Mouse (Mus musculus) heart, embryonic 12.5 days (tissue): ENCODE data around the gene Slc15a3. TPM values are rescaled to one million over a fixed set of nuclear protein-coding genes. Genes with fewer than 3 reads are reported as not detected.

Experiments used
- ATAC-seq: fragments of 200-750 bp; cut with Nextera tagmentation; 2 replicates; pipeline ENCODE4 v1.8.0; 2017; ENCODE audit warnings: moderate TSS enrichment, moderate library complexity; ENCODE audit not compliant: insufficient number of reproducible peaks, low FRiP score
- H3K27ac ChIP-seq: fragments of 300-500 bp; sonication (generic); 2 replicates; pipeline ENCODE4 v1.5.1; 2016; ENCODE audit warnings: mild to moderate bottlenecking, moderate library complexity; ENCODE audit not compliant: poor library complexity, severe bottlenecking
- H3K27me3 ChIP-seq: fragments of 300-500 bp; sonication (generic); replicated peaks from 2 replicates; pipeline ENCODE4 v1.6.1; 2016; ENCODE audit warnings: mild to moderate bottlenecking, moderate library complexity
- H3K36me3 ChIP-seq: fragments of 300-500 bp; sonication (generic); 2 replicates; pipeline ENCODE4 v1.6.1; 2016; ENCODE audit warnings: mild to moderate bottlenecking, moderate library complexity
- H3K4me1 ChIP-seq: fragments of 300-500 bp; sonication (generic); replicated peaks from 2 replicates; pipeline ENCODE4 v1.6.1; 2016; ENCODE audit warnings: mild to moderate bottlenecking
- H3K4me2 ChIP-seq: fragments of 300-500 bp; sonication (generic); 2 replicates; pipeline ENCODE4 v1.6.1; 2016; ENCODE audit warnings: mild to moderate bottlenecking, moderate library complexity
- H3K4me3 ChIP-seq: fragments of 300-500 bp; sonication (generic); 2 replicates; pipeline ENCODE4 v1.5.1; 2016; ENCODE audit warnings: mild to moderate bottlenecking
- H3K9ac ChIP-seq: fragments of 300-500 bp; sonication (generic); 2 replicates; pipeline ENCODE4 v1.6.1; 2016; ENCODE audit warnings: mild to moderate bottlenecking, moderate library complexity
- H3K9me3 ChIP-seq: fragments of 300-500 bp; sonication (generic); replicated peaks from 2 replicates; pipeline ENCODE4 v1.6.1; 2016; ENCODE audit warnings: mild to moderate bottlenecking, moderate library complexity
- WGBS: fragments of 180-500 bp; shearing (Covaris S2); methylation state at CpG from one replicate; pipeline ENCODE4 v1.1.7; 2016; 5-methylcytosine and 5-hydroxymethylcytosine counted together
- polyA plus RNA-seq: library from polyadenylated mRNA; unstranded; fragments of >200 nt; fragmentation: Nextera tagmentation; extraction: Ambion mirVana; gene quantifications from 2 replicates; pipeline ENCODE4 v1.2.1, GENCODE M21; 2016

The Slc15a3 gene
- polyA plus RNA-seq = 0.23 and 0.41 TPM in 2 replicates

DNA sequence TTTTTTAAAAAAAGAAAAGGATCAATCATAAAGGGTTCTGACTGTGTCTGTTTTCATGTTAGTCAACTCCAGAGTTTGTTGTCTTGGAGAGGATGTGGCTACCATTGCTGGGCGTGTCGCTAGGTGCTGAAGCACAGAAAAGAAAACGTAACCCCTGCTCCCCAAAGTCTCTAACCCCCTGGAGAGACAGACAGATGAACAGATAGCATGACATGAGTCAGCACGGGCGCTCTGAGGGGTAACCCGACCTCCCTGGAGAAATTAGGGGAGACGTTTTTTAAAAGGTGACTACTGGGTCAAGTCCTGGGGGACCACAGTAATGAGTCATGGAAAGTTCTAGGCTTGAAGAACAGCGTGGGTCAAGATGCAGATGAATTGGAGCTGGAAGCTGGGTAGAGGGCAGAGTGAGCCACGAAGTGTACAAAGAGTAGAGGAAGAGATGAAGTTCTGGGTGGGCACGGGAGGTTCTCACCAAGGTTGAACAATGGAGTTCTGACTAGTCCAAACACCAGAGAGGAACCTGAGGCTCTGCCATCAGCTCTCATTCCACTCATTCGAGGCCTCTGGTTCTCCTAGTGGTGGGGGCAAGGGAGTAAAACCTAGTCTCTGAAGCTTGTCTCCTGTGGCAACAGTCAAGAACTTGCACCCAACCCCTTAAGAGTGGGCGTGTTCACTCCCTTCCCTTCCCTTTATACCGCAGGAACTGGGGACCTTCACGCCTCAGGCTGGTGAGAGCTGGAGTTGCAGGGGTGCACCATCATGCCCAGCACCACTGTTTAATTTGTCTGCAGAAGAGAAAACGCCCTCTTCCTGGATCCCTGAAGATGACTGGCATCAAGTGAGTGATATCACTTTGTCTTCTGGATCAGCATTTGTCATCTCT lies at the start of gene Slc15a3:
Slc15a3 (plus strand) TSS at position 718 of the 883 bp plus-strand sequence.
- H3K9me3 ChIP-seq = no peaks in the 10 kb centered on the region
- 72% methylated on average over 15 of the region's 15 CpGs for WGBS

DNA sequence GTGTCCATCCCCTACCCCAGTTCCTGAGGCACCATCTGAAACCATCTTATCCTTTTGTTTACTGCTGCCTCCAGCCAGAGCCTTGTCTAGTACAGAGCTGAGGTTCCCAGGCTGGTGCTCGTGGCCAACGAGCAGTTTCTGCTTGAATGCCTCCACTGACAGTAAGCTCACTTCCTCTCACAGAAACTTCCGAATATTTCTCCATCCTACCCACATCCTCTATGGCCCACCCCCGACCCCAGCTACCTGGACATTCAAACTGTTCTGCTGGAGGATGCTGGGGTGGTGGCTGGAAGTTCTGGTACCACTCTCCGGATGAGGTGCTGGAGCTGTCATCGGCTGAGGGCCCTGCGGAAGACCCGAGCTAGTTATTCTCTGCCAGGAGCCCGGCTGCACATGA lies 49.2 kb upstream of the Slc15a3 start:
- Histone ChIP-seq H3K27ac (no peak overlapping the region), H3K4me2 (no peak overlapping the region), H3K4me3 (no peak overlapping the region), H3K9ac (no peak overlapping the region), H3K27me3 (peaks cover 7% of the 10 kb centered on the region; the same call in 1 of the 2 replicates), H3K4me1 (no peaks in the 10 kb centered on the region), H3K9me3 (no peaks in the 10 kb centered on the region), H3K36me3 (no peaks in the 10 kb centered on the region)
- ATAC-seq = no peak
- WGBS = 64% methylated on average over 9 of the region's 9 CpGs

More for the DNA sequence above, at the start of gene Slc15a3:
- H3K4me3 ChIP-seq = no peak within 1 kb of the TSS
- H3K27me3 ChIP-seq = peaks cover 12% of the 10 kb centered on the region
- H3K27ac ChIP-seq = no peak within 1 kb of the TSS
- H3K4me2 ChIP-seq = no peak within 1 kb of the TSS
- no peak within 1 kb of the TSS for H3K9ac ChIP-seq
- H3K4me1 ChIP-seq = peaks cover 14% of the 10 kb centered on the region; the same call in 1 of the 2 replicates
- no peaks in the 10 kb centered on the region for H3K36me3 ChIP-seq
- no peak for ATAC-seq

DNA sequence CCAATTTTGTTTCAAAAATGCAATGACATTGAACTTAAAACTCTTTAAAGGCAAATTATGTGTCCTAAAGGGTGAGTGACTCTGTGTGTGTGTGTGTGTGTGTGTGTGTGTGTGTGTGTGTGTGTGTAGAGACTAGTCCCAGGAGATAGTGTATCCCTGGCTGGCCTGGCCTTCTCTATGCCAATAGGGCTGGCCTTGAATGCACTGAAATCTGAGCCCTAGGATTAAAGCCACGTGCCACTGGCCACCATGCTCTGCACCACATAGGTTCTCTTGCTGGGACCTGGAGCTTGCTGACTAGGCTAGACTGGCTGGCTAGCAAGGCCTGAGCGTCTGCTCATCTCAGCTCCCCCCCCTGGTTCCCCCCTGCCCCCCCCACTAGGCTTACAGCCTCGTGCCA lies 46.5 kb upstream of the Slc15a3 start:
- no peak overlapping the region for H3K27ac ChIP-seq
- 40% methylated on average over 3 of the region's 3 CpGs for WGBS
- no peak for ATAC-seq
- no peak overlapping the region for H3K4me3 ChIP-seq
- peaks cover 14% of the 10 kb centered on the region for H3K27me3 ChIP-seq
- H3K4me2 ChIP-seq = no peak overlapping the region
- H3K9me3 ChIP-seq = no peaks in the 10 kb centered on the region
- H3K36me3 ChIP-seq = no peaks in the 10 kb centered on the region
- H3K4me1 ChIP-seq = no peaks in the 10 kb centered on the region
- H3K9ac ChIP-seq = no peak overlapping the region

DNA sequence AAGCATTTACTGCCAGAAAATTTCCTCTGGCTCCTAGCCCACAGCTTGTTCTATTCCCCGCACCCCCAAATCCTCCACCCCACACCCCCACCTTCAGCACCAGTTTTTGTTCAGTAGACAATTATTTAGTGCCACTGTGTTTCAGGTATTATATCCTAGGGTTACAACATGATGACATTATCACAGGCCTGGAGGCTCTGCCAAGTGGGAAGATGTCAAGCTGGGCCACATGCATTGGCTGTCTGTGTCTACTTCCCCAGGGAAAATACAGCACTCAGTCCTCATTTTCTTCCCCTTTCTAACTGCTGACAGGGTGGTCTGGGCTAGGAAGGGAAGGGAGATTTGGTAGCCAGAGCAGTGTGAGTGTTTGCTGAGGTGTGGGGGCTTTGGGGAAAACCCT lies 44.6 kb upstream of the Slc15a3 start:
- Histone ChIP-seq H3K9me3 (no peaks in the 10 kb centered on the region), H3K36me3 (no peaks in the 10 kb centered on the region), H3K27me3 (peaks cover 19% of the 10 kb centered on the region), H3K4me3 (no peak overlapping the region), H3K27ac (no peak overlapping the region), H3K4me1 (no peaks in the 10 kb centered on the region), H3K4me2 (no peak overlapping the region), H3K9ac (no peak overlapping the region)
- ATAC-seq = no peak
- WGBS = 74% methylated on average over 1 of the region's 1 CpGs

DNA sequence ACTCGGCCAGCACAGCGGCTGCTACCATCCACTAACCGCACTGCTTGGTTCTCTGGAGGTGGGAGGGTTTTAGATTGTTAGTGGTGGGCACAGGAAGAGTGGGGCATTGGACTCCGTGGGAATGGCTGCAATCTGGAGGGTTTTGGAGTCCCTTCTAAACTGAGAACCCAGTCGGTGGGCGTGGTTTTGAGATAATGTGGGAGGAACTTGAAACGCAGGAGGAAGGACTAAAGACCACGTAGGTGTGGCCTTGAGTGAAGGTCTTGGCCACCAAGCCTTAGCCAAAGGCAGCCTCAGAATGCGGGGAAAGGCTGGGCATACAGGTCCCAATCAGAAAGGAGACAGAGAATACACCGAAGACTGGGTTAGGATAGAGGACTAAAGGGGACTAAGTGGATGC lies 41.0 kb upstream of the Slc15a3 start:
- no peak overlapping the region for H3K9ac ChIP-seq
- no peaks in the 10 kb centered on the region for H3K9me3 ChIP-seq
- no peak overlapping the region for H3K27ac ChIP-seq
- 57% methylated on average over 10 of the region's 10 CpGs for WGBS
- H3K4me1 ChIP-seq = no peaks in the 10 kb centered on the region
- ATAC-seq = 0 out of 2 replicates have a peak, but pooled peaks have one; percentile 33
- no peak overlapping the region for H3K4me3 ChIP-seq
- peaks cover 14% of the 10 kb centered on the region for H3K27me3 ChIP-seq
- H3K36me3 ChIP-seq = no peaks in the 10 kb centered on the region
- no peak overlapping the region for H3K4me2 ChIP-seq

DNA sequence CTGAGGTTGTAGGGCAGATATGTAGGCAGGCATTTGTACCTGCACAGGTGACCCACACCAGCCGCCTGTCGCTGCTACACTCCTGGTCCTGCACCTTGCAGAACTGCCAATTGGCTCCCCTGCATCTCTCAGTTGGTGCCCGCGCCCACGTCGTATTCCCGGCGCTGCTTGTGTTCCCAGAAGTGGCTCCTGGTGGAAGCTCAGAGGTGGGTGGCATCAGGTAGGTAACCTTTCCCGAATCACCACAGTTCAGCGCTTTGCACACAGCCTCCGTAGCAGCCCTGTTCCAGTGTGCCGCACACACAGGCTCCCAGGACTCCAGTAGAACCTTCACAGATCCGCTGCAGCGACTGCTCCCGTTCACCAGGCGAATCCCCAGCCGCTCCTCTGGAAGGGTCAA lies 40.4 kb upstream of the Slc15a3 start:
- no peak overlapping the region for H3K4me2 ChIP-seq
- no peak for ATAC-seq
- 86% methylated on average over 17 of the region's 17 CpGs for WGBS
- H3K4me3 ChIP-seq = no peak overlapping the region
- H3K4me1 ChIP-seq = no peaks in the 10 kb centered on the region
- H3K27ac ChIP-seq = no peak overlapping the region
- no peaks in the 10 kb centered on the region for H3K36me3 ChIP-seq
- peaks cover 16% of the 10 kb centered on the region for H3K27me3 ChIP-seq
- H3K9ac ChIP-seq = no peak overlapping the region
- H3K9me3 ChIP-seq = no peaks in the 10 kb centered on the region

DNA sequence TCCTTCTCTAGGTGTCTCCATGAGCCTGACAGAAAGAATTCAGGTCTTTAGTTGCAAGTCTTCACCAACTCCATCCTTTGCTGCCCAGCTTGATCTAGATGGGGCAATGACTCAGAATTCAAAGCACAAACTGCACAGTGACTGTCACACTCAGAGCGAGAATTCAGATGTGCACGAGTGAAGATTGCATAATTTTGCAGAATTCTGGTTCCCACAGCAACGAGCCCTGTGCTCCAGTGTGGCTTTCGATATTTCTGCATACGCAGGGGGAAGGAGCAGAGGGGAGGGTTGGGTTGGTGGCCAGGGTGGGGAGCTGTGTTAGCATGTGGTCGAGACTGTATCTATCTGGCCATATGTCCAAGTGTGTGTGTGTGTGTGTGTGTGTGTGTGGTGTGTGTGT lies 38.5 kb upstream of the Slc15a3 start:
- 72% methylated on average over 6 of the region's 6 CpGs for WGBS
- no peak overlapping the region for H3K9ac ChIP-seq
- no peaks in the 10 kb centered on the region for H3K36me3 ChIP-seq
- no peaks in the 10 kb centered on the region for H3K4me1 ChIP-seq
- no peak overlapping the region for H3K4me3 ChIP-seq
- no peak for ATAC-seq
- H3K4me2 ChIP-seq = no peak overlapping the region
- no peaks in the 10 kb centered on the region for H3K9me3 ChIP-seq
- no peak overlapping the region for H3K27ac ChIP-seq
- H3K27me3 ChIP-seq = peaks cover 16% of the 10 kb centered on the region

DNA sequence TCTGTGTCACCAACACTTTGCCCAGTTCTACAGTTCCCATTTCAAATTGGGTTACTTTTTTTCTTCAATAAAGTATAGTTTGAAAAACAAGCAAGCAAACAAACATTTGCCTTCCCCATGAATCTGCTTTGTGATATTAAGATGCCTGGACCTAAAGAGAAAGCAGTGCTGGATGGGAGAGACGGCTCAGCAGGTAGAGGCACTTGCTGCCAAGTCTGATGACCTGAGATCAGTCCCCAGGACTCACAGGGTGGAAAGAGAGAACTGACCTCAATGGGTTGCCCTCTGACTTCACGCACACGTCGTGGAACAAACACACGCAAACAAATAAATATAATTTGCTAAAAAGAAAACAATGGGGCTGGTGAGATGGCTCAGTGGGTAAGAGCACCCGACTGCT lies 37.6 kb upstream of the Slc15a3 start:
- Histone ChIP-seq H3K27me3 (peaks cover 16% of the 10 kb centered on the region), H3K9me3 (no peaks in the 10 kb centered on the region), H3K4me2 (no peak overlapping the region), H3K9ac (no peak overlapping the region), H3K36me3 (no peaks in the 10 kb centered on the region), H3K27ac (no peak overlapping the region), H3K4me3 (no peak overlapping the region), H3K4me1 (no peaks in the 10 kb centered on the region)
- 77% methylated on average over 6 of the region's 6 CpGs for WGBS
- ATAC-seq = no peak

DNA sequence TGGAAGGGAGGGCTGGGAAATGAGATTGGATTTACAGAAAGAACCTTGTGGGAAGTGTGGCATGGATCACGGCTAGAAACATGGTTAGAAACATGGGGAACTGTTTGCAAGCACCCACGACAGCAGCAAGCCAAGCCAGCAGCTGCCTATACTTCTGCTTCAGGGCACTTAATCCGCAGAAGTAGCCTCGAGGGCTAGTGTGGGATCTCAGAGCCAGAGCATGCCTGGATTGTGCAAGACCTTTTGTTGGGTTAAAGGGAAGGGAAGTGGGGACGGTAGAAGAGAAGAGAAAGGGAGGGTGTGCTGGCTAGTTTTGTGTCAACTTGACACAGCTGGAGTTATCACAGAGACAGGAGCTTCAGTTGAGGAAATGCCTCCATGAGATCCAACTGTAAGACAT lies 35.8 kb upstream of the Slc15a3 start:
- WGBS = 62% methylated on average over 5 of the region's 5 CpGs
- ATAC-seq = no peak
- Histone ChIP-seq H3K9me3 (no peaks in the 10 kb centered on the region), H3K4me3 (no peak overlapping the region), H3K36me3 (no peaks in the 10 kb centered on the region), H3K27me3 (peaks cover 9% of the 10 kb centered on the region; the same call in 1 of the 2 replicates), H3K4me1 (no peaks in the 10 kb centered on the region), H3K27ac (no peak overlapping the region), H3K9ac (no peak overlapping the region), H3K4me2 (no peak overlapping the region)

DNA sequence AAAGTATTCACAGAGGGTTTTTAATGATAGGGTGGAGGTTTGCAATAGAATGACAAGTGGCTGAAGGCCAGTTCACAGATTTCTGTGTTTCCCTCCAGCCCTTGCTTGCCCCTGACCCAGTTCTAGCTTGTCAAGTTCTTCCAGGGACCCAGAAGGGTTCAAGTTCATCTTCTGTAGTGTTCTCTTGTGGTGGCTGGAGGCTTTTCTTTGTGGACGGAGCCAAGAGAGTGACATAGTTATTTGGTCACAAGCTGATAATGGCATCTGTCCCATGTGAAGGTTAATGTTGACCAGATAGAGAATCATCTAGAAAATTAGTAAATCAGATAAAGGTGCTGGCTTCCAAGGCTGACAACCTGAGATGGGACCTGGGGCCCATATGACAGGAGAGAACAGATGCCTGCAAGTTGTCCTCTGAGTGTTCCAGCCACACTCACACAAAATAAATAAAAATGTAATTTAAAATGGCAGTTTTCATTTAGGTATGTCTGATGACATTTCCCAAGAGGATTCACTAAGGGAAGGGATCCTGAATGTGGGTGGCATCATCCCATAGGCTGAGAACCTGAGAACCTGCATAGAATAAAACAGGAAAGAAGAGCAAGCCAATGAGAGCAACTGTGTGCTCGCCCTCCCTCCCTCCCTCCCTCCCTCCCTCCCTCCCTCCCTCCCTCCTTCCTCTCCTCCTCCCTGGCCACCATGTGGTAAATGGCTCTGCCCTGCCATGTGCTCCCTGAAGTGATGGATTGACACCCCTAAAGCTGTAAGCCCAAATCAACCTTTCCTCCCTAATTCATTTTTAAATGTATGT lies 34.5 kb upstream of the Slc15a3 start:
- Histone ChIP-seq H3K9ac (no peak overlapping the region), H3K27ac (no peak overlapping the region), H3K4me2 (no peak overlapping the region), H3K36me3 (no peaks in the 10 kb centered on the region), H3K4me3 (no peak overlapping the region), H3K4me1 (no peaks in the 10 kb centered on the region), H3K9me3 (no peaks in the 10 kb centered on the region), H3K27me3 (peaks cover 4% of the 10 kb centered on the region; the same call in 1 of the 2 replicates)
- ATAC-seq = no peak
- 85% methylated on average over 2 of the region's 2 CpGs for WGBS

DNA sequence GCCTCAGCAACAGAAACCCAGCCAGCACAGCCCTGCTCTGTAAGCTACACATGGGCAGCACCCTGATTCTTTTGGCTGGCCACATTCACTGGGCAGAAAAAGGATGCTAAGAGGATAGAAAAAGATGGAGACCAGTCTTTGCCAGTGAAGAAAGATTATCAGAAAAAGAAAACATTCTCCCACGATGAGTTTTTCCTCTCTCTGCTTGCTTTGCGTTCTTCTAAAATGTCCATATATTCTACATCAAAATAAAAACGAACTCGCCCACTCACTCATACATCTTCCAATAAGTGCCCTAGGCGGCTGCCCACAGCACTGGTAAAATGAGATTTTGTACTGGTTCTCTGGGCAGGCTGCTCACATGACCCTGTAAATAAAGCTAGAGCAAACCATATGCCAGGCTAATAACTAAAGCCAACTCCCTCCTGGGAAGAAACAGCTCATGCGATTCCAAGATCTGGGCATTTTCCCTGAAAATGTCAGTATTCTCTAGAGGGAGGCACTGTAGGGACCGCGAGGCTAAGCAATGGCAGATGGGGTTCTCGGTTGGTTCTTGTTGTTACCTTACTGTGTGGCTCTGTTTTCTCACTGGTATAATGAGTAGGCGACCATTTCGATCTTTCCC lies 33.8 kb upstream of the Slc15a3 start:
- H3K9me3 ChIP-seq = no peaks in the 10 kb centered on the region
- H3K4me2 ChIP-seq = no peak overlapping the region
- no peak for ATAC-seq
- no peak overlapping the region for H3K9ac ChIP-seq
- H3K36me3 ChIP-seq = no peaks in the 10 kb centered on the region
- H3K4me3 ChIP-seq = no peak overlapping the region
- peaks cover 4% of the 10 kb centered on the region; the same call in 1 of the 2 replicates for H3K27me3 ChIP-seq
- WGBS = 74% methylated on average over 11 of the region's 11 CpGs
- H3K4me1 ChIP-seq = no peaks in the 10 kb centered on the region
- H3K27ac ChIP-seq = no peak overlapping the region
